Mouse (Mus musculus) erythroblast, embryonic 14.5 days (primary cell): ENCODE results near the gene Spg11. TPM values are rescaled to one million over a fixed set of nuclear protein-coding genes. Genes with fewer than 3 reads are reported as not detected.
"Not testable (repeated sequence)": the region's sequence is repeated elsewhere in the genome, so short reads cannot be mapped to it uniquely, and the experiment has no call there.

Experiments used
- H3K27me3 ChIP-seq: 2 replicates; pipeline ENCODE4 v1.6.1; 2012; ENCODE audit warnings: inconsistent platforms; ENCODE audit not compliant: control insufficient read depth
- H3K36me3 ChIP-seq: 2 replicates; pipeline ENCODE4 v1.6.1; 2012; ENCODE audit warnings: mild to moderate bottlenecking, inconsistent platforms; ENCODE audit not compliant: control insufficient read depth
- H3K4me1 ChIP-seq: 2 replicates; pipeline ENCODE4 v1.6.1; 2012; ENCODE audit warnings: inconsistent platforms; ENCODE audit not compliant: control insufficient read depth
- H3K4me3 ChIP-seq: replicated peaks from 2 replicates; pipeline ENCODE3; 2012; ENCODE audit warnings: moderate library complexity, mild to moderate bottlenecking, inconsistent platforms
- H3K9me3 ChIP-seq: 2 replicates; pipeline ENCODE4 v1.6.1; 2012; ENCODE audit warnings: low read length, inconsistent platforms, mixed read lengths; ENCODE audit not compliant: control insufficient read depth
- GATA1 ChIP-seq: IDR thresholded peaks from 2 replicates; pipeline ENCODE4 v1.6.1; 2012; ENCODE audit warnings: low read length, inconsistent platforms, mixed read lengths
- TAL1 ChIP-seq: IDR thresholded peaks from 3 replicates; pipeline ENCODE4 v1.6.1; 2012; ENCODE audit warnings: low read length, inconsistent platforms, mixed read lengths
- polyA plus RNA-seq: library from polyadenylated mRNA; stranded (reverse); fragments of >175 nt; gene quantifications from 2 replicates; pipeline ENCODE4 v1.2.3, GENCODE M21; 2012

Spg11 gene
- polyA plus RNA-seq, 1 experiment, result 0.06 TPM

DNA sequence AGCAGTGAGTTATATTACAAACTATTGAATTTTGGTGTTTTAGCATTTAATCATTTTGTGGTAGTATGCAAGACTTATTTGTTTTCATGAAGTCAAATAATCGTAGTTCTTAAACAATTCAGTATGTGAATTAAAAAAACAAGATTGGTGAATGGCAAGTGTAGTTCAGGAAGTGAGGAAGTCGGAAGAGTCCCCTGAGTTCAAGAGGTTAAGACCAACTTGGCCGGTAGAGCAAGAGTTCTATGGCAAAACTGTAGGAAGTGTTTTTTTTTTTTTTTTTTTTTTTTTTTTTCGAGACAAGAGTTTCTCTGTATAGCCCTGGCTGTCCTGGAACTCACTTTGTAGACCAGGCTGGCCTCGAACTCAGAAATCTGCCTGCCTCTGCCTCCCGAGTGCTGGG is 86.2 kb downstream of the Spg11 start:
- H3K36me3 ChIP-seq, result peaks cover 65% of the 10 kb centered on the region
- no peaks in the 10 kb centered on the region for H3K27me3 ChIP-seq
- no peak for TF ChIP-seq GATA1
- no peak for TF ChIP-seq TAL1
- no peaks in the 10 kb centered on the region for H3K9me3 ChIP-seq
- H3K4me3 ChIP-seq, result no peak overlapping the region
- H3K4me1 ChIP-seq, result peaks cover 54% of the 10 kb centered on the region

DNA sequence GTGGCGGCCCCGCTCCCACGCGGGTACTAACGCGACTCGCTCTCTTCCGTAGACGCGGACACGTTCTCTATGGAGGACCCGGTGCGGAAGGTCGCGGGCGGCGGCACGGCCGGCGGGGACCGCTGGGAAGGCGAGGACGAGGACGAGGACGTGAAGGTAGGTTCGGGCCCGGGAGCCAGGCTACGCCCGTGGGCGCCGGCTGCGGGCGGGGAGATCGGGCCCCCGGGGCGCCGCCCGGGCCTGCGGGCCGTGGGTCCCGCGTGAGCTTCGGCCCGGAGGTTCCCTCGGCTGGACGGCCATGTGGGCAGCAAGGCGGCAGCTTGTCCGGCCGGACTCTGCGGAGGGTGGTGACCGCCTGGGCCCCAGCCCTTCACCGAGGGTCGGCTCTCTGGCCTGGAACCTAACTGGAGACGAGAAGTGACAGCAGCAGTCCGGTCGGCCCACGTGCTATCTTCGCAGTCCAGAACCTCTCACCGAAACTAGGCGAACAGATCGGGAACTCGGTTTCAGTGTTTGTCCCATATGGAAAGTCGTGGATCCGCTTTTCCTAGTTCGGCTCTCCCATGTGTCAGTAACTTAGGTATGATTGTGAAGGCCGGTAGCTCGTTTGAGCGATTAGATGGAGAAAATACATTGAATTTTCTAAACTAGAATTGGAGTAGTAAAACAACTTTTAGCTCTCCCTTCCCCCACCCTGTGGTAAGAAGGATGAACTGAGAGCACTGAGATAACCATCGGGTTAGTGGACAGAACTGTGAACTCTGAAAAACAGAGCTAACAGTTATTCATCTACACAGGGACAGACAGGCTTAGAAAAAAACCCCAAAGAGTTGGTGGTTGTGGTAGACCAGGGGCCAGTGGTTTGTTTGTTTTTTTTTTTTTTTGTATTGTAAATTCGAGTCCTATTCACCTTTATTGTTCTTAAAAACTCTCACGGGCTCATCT is 89.2 kb downstream of the Spg11 start:
- H3K4me1 ChIP-seq, result peaks cover 39% of the 10 kb centered on the region
- peak overlapping the region; percentile 99 for H3K4me3 ChIP-seq
- no peaks in the 10 kb centered on the region for H3K9me3 ChIP-seq
- TF ChIP-seq GATA1 (no peak; the same call in 1 of the 2 replicates), TAL1 (no peak)
- H3K27me3 ChIP-seq, result no peaks in the 10 kb centered on the region
- peaks cover 36% of the 10 kb centered on the region for H3K36me3 ChIP-seq

DNA sequence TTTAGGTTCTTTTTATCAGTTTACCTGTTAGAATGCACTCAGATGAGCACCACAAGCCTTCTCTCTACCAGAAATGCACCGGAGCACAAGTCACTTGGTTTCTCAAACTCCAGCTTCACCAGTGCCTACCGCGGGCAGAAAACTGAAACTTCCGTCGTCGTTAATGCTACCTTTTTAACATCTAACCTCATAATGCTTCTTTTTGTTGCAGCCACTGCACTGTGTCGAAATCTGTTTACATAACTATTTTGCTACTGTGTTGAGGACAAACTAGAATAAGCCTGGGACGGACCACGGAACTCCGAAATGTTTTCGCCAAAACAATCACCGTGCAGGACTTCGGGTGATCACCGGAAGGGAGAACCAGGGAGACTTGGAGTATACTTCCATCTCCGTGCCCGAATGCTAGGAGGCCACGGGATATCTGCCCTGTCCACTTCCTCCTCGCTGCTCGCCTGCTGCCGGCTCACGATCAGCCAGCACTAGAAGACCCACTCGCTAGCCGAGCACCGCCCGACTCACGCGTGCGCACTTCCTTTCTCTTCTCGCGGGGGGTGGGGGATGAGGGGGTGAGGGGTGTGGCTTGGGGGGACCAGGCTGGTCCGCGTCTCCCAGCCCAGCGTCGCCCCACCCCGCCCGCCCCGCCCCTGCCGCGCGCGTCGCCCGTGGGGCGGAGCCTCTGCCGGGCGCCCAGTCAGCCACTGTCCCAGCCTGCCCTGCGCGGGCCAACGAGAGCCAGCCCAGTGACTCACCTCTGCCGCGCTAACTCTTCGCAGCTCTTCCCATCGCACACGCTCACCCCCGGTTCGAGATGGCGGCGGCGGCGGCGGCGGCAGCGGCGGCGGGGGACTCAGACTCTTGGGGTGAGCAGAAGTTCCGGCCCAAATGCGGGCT is 90.1 kb downstream of the Spg11 start, which contains the start of gene Eif3j1:
Eif3j1 (plus strand) TSS at position 685 of the 894 bp plus-strand sequence.
- Histone ChIP-seq H3K4me3 (peak within 1 kb of the TSS; percentile 99), H3K27me3 (no peaks in the 10 kb centered on the region), H3K4me1 (peaks cover 32% of the 10 kb centered on the region), H3K36me3 (peaks cover 27% of the 10 kb centered on the region), H3K9me3 (no peaks in the 10 kb centered on the region)
- no peak for TF ChIP-seq TAL1
- no peak for TF ChIP-seq GATA1

DNA sequence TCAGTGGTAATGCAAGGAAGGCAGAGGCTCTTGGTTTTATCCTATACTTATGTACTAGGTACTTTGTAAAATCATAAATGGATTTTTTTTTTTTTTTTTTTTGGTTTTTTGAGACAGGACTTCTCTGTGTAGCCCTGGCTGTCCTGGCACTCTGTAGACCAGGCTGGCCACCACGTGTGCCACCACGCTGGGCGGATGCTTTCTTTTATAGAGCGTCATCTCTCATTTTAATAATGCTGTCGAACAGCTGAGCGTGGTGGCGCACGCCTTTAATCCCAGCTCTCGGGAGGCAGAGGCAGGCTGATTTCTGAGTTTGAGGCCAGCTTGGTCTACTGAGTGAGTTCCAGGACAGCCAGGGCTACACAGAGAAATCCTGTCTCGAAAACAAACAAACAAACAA is 91.1 kb downstream of the Spg11 start:
- not testable (repeated sequence) for H3K9me3 ChIP-seq, H3K27me3 ChIP-seq
- Histone ChIP-seq H3K4me3 (peak overlapping the region; percentile 99), H3K4me1 (peaks cover 25% of the 10 kb centered on the region), H3K36me3 (peaks cover 17% of the 10 kb centered on the region)

DNA sequence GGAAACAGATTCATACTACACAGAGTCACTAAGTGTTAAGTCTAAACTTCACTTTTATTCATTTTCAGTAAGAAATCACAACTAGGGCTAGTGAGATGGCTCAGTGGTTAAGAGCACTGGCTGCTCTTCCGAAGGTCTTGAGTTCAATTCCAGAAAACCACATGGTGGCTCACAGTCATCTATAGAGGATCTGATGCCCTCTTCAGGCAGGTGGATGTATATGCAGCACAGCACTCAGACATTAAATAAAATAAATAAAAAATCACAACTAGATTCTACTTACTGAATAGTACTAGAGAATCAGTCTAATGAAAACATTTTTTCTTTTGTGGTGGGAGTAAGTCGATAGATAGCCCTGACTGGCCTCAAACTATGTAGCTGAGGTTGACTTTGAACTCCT is 95.9 kb downstream of the Spg11 start:
- Histone ChIP-seq H3K4me1 (peaks cover 16% of the 10 kb centered on the region), H3K36me3 (peaks cover 6% of the 10 kb centered on the region), H3K4me3 (no peak overlapping the region), H3K9me3 (no peaks in the 10 kb centered on the region), H3K27me3 (no peaks in the 10 kb centered on the region)
- TF ChIP-seq TAL1 (no peak), GATA1 (no peak)

DNA sequence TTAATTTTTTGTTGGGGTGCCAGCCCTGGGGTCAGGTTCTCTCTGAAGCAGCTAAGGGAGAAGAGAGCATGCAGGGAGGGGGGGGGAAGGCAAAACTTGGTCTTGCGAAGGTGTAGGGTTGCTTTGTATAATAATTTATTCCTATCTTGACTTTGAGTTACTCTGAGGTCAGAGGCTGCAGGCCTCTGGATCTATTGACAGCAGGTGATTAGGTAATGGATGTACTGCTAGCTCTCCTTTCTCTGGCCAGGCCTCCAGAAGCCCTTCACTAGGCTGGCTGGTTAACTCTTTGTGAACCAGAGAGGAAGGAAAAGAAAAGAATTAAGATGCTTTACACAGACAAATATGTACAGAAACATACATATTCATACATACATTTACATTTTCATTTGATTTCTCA is 99.5 kb downstream of the Spg11 start:
- H3K9me3 ChIP-seq, result no peaks in the 10 kb centered on the region
- TF ChIP-seq GATA1 (no peak), TAL1 (no peak)
- no peaks in the 10 kb centered on the region for H3K4me1 ChIP-seq
- peaks cover 32% of the 10 kb centered on the region for H3K36me3 ChIP-seq
- H3K27me3 ChIP-seq, result no peaks in the 10 kb centered on the region
- no peak overlapping the region for H3K4me3 ChIP-seq

DNA sequence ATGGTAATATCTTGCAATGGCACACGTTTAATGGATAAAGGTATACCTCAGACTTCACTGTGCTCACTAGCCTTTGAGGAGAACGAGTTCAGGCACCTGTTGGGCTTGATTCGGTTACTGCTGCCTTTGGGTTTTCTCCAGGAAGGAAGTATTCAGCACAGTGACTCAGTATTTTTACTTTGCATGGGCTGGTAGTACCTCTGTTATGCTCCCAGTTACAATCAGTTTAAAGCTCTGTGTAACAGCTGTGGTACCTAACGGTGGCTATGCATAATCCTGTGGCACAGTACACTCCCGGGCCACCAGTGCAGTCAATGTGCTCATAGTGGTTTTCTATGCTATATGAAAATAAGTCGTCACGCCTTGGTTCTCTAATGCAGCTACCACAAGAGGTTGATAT is 106.7 kb downstream of the Spg11 start:
- Histone ChIP-seq H3K4me3 (no peak overlapping the region), H3K36me3 (peaks cover 69% of the 10 kb centered on the region), H3K4me1 (no peaks in the 10 kb centered on the region), H3K27me3 (no peaks in the 10 kb centered on the region), H3K9me3 (no peaks in the 10 kb centered on the region)
- no peak for TF ChIP-seq TAL1
- no peak for TF ChIP-seq GATA1

DNA sequence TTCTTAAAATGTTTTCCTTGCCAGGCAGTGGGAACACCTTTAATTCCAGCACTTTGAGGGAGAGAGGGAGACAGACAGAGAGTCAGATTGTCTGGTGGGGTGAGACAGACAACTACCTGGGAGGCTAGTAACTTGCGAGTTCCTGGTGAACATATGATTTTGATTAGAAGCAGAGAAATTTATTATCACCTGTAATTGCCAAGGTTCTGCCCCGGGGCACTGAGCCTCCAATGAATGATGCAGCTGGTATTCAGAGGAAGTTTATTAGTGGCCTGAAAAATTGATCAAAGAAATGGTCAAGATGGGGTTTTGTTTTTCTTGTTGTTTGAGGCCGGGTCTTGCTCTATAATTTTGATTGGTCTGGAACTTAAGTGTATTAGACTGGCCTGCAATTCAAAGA is 109.4 kb downstream of the Spg11 start:
- Histone ChIP-seq H3K27me3 (no peaks in the 10 kb centered on the region), H3K4me3 (no peak overlapping the region), H3K36me3 (peaks cover 71% of the 10 kb centered on the region), H3K4me1 (no peaks in the 10 kb centered on the region), H3K9me3 (no peaks in the 10 kb centered on the region)
- TF ChIP-seq TAL1 (no peak), GATA1 (no peak)

Other genes starting within 250 kb of the Spg11 start
- gene Ctdspl2, start 162.4 kb downstream of the Spg11 start, polyA plus RNA-seq, result 0.12 and 0.15 TPM in 2 replicates
- not detected in 2 replicates for gene Mageb3, start 162.3 kb downstream of the Spg11 start, polyA plus RNA-seq
- gene Eif3j1, start 89.8 kb downstream of the Spg11 start, polyA plus RNA-seq, result 23.2 and 31.3 TPM in 2 replicates
- gene B2m, start 29.3 kb upstream of the Spg11 start, polyA plus RNA-seq, result 1.1 and 1.6 TPM in 2 replicates
- gene Trim69, start 42.3 kb upstream of the Spg11 start, polyA plus RNA-seq, result not detected in 2 replicates
- not detected in 2 replicates for gene Patl2, start 67.8 kb upstream of the Spg11 start, polyA plus RNA-seq
- not detected in 2 replicates for gene Terb2, start 67.9 kb upstream of the Spg11 start, polyA plus RNA-seq
- gene Sord, start 116.4 kb upstream of the Spg11 start, polyA plus RNA-seq, result 1.5 and 2.0 TPM in 2 replicates
- not detected in 2 replicates for gene Duox2, start 180.1 kb upstream of the Spg11 start, polyA plus RNA-seq
- not detected in 2 replicates for gene Duoxa2, start 180.5 kb upstream of the Spg11 start, polyA plus RNA-seq
- not detected in 2 replicates for gene Duoxa1, start 195.3 kb upstream of the Spg11 start, polyA plus RNA-seq
- not detected in 2 replicates for gene Duox1, start 197.3 kb upstream of the Spg11 start, polyA plus RNA-seq